Mouse (Mus musculus) fat pad, adult 2 months (tissue): ENCODE data around the gene Ufsp1.

Experiments
- DNase-seq: peaks from one replicate; pipeline ENCODE4 v3.0.0-alpha.2; 2011; ENCODE audit warnings: low read depth, low spot score; ENCODE audit errors: extremely low read depth

Gene Ufsp1

GRCm38 (mm10) chr5:137295296-137295695 lies 867 bp downstream of the Ufsp1 start:
- no peak for DNase-seq

GRCm38 (mm10) chr5:137295712-137296111 lies 1.3 kb downstream of the Ufsp1 start:
- no peak for DNase-seq

- no peak for DNase-seq
Observed at GRCm38 (mm10) chr5:137297126-137297525, 2.7 kb downstream of the Ufsp1 start.

GRCm38 (mm10) chr5:137299240-137299639 lies 4.8 kb downstream of the Ufsp1 start:
- no peak for DNase-seq

- DNase-seq = no peak
Observed at GRCm38 (mm10) chr5:137301253-137301652, 6.8 kb downstream of the Ufsp1 start.

GRCm38 (mm10) chr5:137303609-137304008 lies 9.2 kb downstream of the Ufsp1 start:
- DNase-seq = no peak

GRCm38 (mm10) chr5:137304165-137304564 lies 9.7 kb downstream of the Ufsp1 start:
- no peak for DNase-seq

GRCm38 (mm10) chr5:137304816-137305215 lies 10.4 kb downstream of the Ufsp1 start:
- no peak for DNase-seq

- no peak for DNase-seq
Observed at GRCm38 (mm10) chr5:137305822-137306221, 11.4 kb downstream of the Ufsp1 start.

GRCm38 (mm10) chr5:137306439-137307005 lies 12.1 kb downstream of the Ufsp1 start:
- no peak for DNase-seq

- DNase-seq = peak; percentile 63
Observed at GRCm38 (mm10) chr5:137307071-137307912, 12.9 kb downstream of the Ufsp1 start, which contains the start of gene Srrt. TSS of gene Srrt (minus strand) at chr5:137307674.

- no peak for DNase-seq
Observed at GRCm38 (mm10) chr5:137308356-137308755, 13.9 kb downstream of the Ufsp1 start.

GRCm38 (mm10) chr5:137313466-137314192 lies 19.2 kb downstream of the Ufsp1 start:
- DNase-seq = no peak

GRCm38 (mm10) chr5:137314193-137315083 lies 20.0 kb downstream of the Ufsp1 start, which contains the start of gene Trip6:
TSS of gene Trip6 (minus strand) at chr5:137314404.
- DNase-seq = no peak

GRCm38 (mm10) chr5:137315084-137315903 lies 20.9 kb downstream of the Ufsp1 start:
- DNase-seq = no peak

- no peak for DNase-seq
Observed at GRCm38 (mm10) chr5:137317361-137317760, 22.9 kb downstream of the Ufsp1 start.

- no peak for DNase-seq
Observed at GRCm38 (mm10) chr5:137318570-137318969, 24.1 kb downstream of the Ufsp1 start.

GRCm38 (mm10) chr5:137320996-137321395 lies 26.6 kb downstream of the Ufsp1 start:
- DNase-seq = no peak

- DNase-seq = no peak
Observed at GRCm38 (mm10) chr5:137330910-137331309, 36.5 kb downstream of the Ufsp1 start.
